Mouse (Mus musculus): ENCODE results near the gene Fam71e2.

The Fam71e2 gene

DNA sequence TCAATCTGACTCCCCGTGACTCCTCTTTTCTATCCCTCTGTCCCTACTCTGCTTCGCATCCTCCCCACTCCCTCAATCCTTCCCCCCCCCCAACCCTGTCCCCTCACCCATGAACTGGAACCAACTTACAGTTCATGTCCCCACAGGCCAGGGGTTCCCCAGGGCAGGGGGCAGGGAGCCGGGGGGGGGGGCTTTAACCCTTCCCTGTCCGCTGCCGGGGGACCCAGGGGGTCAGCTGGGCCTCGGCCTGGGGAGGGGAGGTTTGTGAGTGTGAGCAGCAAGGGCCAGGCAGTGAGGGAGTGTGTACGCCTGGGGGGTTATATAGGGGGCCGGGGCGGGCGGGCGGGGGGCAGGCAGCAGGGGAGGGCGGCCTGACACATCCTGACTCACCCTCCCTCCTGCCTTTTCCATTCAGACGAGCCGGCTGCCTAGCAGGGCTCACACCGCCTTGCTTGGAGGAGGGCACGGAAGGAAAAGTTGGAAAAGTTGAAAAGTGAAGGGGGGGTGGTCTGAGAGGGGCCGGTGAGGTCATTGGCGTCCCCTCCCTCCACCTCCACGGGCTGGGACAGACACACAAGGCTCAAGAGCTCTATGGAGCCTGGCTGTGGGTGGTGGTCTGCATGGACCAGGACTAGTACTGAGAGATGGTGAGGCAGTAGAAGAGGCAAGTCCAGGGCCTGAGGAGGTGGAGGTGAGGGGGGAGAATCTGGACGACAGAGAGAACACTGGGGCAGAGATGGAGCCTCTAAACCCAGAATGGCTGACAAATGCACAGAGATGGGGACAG, 6.9 kb upstream of the Fam71e2 start:
- DNase-seq: no peak

- DNase-seq: peak; percentile 75
Observed at GRCm38 (mm10) chr7:4776861-4777830, 6.0 kb upstream of the Fam71e2 start.

- no peak for DNase-seq
Observed at GRCm38 (mm10) chr7:4776131-4776530, 5.0 kb upstream of the Fam71e2 start.

DNA sequence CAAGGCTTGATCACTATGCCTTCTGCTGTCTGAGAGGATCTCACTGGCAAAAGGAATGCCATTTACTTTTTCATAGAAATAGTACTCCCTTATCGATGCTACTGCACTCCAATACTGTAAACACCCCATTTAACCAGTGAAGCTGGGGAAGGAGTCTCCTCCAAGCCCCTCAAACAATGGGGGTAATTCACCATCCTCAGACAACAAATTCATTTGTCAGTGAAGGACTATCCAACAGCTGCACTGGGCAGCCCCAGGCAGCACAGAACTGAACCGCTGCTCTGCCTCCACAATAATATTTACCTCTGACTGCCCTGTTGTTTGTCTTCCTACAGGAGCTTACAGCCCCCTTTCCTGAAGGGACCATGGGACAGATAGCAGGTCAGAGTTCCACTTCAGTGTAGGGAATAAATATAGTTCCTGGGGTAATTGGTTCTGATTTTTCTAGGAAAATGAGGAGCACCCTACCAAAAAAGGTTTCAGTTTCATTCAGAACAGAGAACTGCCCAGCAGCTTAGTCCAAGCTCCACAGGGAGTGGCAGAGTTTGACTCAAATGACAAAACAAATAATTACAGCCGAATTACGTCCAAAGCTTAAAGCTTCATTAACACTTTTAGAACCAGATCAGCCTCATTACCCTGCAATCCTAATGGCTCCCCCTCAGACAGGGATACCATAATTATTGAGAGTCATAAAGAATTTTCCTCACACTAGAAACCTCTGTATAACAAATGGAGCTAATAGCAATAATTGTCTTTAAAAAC, 6.0 kb downstream of the Fam71e2 start:
- DNase-seq: no peak

GRCm38 (mm10) chr7:4759670-4760069, 11.4 kb downstream of the Fam71e2 start:
- no peak for DNase-seq

DNA sequence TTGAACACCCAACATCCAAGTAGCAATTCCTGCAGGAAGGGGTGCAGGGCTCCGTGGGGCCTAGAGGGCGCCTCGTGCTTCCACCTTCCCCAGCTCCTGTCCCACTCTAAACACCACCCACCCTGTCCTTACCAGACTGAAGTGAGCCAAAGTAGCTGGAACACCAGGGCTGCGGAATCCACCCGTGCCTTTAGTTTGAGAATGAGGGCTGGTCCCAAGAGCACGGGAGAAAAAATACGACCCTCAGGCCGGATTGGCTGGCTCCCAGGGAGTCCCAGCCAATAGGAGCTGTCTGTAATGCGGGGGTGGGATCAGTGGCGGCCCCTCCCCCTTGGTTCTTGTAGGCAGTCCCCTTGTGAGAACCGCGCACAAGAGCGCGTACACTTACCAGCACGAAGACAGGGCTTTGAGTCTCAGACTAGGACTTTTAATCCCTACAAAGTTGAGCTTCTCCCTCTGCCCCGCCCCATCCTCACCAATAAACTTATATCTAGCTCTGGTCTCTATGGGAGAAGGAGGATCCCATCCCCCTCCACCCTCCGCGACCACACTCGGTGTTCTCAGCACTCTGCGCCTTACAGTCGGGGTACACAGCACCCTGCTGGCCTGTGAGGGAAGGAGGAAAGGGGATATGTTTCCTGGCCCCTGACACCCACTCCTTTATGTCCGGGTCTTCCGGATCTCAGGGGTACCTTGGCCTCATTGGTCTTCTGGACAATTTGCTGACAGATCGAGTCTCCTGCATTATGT, 18.1 kb downstream of the Fam71e2 start, which contains the start of gene Cox6b2:
TSS of gene Cox6b2 (minus strand) at position 274 of the 750 bp plus-strand sequence.
- peak; percentile 94 for DNase-seq

DNA sequence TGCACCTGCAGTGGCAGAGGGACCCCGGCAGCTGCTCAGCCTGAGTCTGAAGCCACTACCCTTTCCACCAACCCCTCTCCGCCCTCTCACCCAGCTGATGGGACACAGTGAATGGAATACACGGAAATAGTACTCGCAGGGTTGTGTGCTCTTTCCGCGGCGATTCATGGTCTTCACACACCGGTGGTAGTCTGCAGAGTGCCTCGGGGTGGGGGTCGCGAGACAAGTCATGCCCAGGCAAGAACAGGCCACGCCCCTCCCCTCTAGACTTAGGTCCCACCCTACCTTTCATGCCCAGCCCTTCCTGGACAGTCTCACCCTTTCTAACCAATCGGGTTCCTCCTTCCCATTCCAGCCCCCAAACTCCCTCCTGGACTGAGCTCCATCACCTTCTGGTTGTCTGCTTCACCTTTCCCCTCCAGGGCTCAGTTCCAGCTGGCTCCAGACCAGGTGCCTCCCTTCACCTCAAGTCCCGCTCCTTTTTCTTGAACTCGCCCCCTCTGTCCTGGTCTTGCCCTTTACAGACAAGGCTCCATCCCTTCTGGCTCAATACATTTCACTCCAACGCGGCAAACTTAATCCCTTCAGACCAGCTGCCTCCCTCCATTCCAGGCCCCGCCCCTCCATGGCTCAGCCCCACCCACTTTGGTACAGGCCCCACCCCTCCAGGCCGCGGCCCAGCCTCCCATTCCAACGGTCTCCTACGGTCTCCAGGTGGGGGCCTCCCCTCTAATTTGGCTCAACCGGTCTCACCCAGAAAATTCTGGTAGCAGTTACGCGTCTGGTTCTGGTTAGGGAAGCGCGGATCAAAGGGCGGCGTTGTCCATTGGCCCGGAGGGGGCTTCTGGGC, 18.9 kb downstream of the Fam71e2 start:
- DNase-seq: peak; percentile 58

DNA sequence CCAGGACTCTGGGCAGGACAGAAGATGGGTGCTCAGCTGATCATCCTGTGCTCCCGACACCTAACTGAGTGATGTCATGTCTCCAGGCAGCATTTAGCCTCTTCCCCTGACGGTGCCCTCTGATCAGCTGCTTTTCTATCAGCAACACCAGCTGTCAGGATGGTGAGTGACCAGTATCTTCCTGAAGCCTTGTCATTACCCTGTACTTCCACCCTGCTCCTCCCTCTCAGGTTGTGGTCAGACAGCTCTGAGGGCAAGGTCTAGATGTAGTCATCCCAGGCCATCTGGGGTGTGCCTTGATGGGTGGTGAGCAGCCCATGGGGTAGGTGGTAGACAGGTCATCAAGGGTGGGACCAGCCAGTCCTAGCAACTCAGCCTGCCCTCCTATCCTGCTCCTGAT, 21.9 kb downstream of the Fam71e2 start:
- DNase-seq: no peak

- DNase-seq: no peak
Observed at GRCm38 (mm10) chr7:4748321-4748720, 22.8 kb downstream of the Fam71e2 start.

GRCm38 (mm10) chr7:4747156-4747899, 23.8 kb downstream of the Fam71e2 start:
- DNase-seq: no peak

DNA sequence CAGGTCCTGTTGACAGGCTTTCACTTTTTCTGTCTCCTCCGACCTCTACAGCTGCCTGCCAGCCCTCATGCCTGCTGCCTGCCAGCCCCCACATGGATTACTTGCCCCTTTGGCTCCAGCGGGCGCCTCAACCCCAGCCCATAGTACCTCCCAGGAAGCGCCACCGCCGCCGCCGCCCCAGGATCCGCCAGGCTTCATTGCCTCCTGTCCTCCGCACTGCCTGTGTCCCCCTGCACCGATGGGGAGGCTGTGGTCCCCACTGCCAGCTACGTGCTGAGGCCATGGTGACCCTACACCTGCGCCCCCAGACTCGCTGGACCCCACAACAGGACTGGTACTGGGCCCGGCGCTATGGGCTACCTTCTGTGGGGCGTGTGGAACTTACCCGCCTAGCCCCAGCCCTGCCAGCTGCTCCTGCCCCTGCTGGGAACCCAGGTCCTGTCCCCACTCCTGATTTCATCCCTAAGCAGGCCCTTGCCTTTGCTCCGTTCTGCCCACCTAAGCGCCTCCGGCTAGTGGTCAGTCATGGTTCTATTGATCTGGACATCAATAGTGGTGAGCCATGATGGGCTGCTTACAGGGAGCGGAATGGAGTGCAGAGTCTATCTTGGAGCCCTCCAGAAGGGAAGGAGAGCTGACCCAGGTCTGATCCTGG, 24.6 kb downstream of the Fam71e2 start:
- no peak for DNase-seq

- DNase-seq: no peak
Observed at GRCm38 (mm10) chr7:4744886-4745285, 26.2 kb downstream of the Fam71e2 start.

GRCm38 (mm10) chr7:4743354-4743753, 27.7 kb downstream of the Fam71e2 start:
- DNase-seq: peak; percentile 69

DNA sequence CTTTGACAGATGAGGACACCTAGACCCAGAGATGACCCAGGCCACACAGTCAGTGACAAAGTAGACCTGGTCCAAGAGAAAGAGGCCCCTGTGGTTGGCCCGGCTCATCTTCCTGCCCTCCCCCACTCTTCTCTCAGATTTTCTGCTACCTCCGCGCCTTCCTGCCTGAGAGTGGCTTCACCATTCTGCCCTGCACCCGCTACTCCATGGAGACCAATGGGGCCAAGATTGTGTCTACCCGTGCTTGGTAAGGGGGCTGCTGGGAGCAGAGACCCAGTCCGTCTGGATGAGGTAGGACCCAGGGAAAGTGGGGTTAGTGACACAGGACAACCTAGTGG, 28.7 kb downstream of the Fam71e2 start:
- DNase-seq: no peak

DNA sequence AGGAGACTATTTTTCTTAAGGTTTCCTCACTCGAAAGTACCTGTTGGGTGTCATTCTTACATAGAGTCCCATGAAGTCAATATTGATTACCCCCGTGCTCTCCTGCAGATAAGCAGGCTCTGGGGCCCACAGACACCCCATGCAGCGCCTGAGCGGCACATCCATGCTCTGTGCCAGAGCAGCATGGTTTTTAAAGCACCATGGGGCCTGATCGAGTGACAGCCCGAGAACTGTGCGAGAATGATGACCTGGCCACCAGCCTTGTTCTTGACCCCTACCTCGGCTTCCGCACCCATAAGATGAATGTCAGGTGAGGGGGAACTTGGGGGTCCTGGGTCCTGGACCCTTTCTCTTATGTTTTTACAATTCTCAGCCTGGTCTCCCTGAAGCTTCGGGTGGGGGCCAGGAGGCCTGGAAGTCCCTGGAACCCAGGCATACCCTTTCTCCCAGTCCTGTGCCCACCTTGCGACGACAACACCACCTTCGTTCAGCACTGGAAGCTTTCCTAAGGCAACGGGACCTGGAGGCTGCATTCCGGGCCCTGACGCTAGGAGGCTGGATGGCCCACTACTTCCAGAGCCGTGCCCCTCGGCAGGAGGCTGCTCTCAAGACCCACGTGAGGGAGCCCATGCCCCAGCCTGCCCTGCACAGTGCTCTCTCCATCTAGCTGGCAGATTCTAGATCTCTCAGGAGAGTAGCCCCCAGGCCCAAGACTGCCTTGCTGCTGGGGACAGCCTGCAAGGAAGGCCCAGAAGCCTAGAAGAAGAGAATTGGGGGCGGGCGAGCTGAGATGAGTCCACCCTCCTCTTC, 29.2 kb downstream of the Fam71e2 start:
- DNase-seq: no peak

- peak; percentile 84 for DNase-seq
Observed at GRCm38 (mm10) chr7:4741151-4741550, 30.0 kb downstream of the Fam71e2 start.

DNA sequence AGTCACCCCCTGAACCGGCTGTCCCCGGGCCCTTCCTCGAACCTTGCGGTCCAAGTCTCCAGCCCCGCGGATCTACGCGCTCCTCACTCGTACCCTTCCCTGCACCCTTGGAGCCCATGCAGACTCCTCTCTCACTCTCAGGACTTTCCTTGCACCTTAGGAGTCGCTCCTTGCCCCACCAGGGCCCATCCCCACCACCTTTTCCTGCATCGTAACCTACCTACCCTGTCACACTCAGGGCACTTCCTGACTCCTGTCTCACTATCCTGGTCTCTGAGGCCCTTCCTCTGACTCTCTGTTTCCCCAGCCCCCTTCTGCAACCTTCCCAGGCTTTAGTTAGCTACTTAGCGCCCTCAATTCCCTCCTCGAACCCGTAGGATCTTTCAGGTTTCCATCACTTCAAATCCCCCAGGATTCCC, 30.8 kb downstream of the Fam71e2 start:
- DNase-seq: no peak

- peak; percentile 99 for DNase-seq
Observed at GRCm38 (mm10) chr7:4739544-4740275, 31.4 kb downstream of the Fam71e2 start, which contains the start of gene Kmt5c. Gene Kmt5c, plus strand, starts transcription at chr7:4740115.

Data from lung, postnatal 10 days (tissue).